In the genomic region with DNA sequence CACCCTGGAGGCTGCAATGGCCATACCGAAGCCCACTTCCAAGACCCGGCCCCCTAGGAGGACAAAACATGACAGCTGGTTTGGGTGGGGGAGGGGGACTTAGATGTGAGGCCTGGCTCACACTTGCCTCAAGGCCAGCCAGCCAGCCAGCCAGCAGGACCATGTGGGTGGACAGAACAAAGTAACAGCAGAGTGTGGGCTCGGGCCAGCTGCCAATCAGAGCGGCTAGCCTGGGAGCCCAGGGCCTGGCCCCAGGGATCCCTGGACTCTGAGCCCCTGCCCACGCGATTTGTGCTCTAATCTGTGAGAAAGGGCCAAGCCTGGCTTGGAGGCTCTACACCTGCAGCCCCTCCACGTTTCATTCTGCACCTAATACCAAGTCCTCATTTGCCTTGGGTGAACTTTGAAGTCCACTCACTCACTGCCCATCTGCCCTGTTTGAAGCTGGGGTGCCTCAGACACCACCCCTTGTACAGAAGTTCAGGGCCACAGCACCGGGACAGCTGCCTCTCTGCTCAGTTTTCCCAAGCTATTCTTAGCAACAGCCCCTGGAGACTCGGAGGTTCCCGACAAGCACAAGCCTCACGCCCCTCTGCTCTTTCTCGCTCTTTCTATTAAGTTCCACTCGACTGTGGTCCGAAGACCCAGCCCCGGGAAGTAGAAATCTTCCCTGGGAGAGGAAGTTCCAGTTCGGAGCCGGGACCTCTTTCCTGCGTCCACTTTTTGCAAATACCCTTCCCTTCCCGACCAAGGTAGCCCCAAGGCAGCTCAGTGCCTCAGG, we compare ENCODE assay signal across 8 mouse cellular contexts. TPM values are rescaled to one million over a fixed set of nuclear protein-coding genes. Genes with fewer than 3 reads are reported as not detected.
A peak's percentile ranks its signal among the peaks of the same experiment; 100 is the strongest.
DNase-seq lines count a peak whose midpoint lies in the region; ATAC-seq and TF ChIP-seq lines count a peak whose summit lies in the region.

No protein-coding gene starts in this region.

- peak overlapping the region; percentile 100 for H3K4me2 ChIP-seq in heart, embryonic 13.5 days
- H3K4me2 ChIP-seq in liver, embryonic 13.5 days, result peak overlapping the region; percentile 81

- no peak for TF ChIP-seq CTCF in embryonic fibroblast, embryonic 13.5 days (IDR thresholded peaks at IDR 0.05; ENCODE audit: borderline replicate concordance, insufficient read depth, low read length)

- no peak for ATAC-seq in heart, embryonic 13.5 days (ENCODE audit: extremely low read depth, insufficient number of reproducible peaks, low FRiP score, low TSS enrichment)
- no peak for ATAC-seq in liver, embryonic 13.5 days (ENCODE audit: low read depth)

- H3K36me3 ChIP-seq in heart, embryonic 13.5 days, result peaks cover 40% of the 10 kb centered on the region
- peaks cover 43% of the 10 kb centered on the region for H3K36me3 ChIP-seq in liver, embryonic 13.5 days

- H3K9ac ChIP-seq in heart, embryonic 13.5 days, result peak overlapping the region; percentile 88
- H3K9ac ChIP-seq in liver, embryonic 13.5 days, result peak overlapping the region; percentile 75

- H3K4me1 ChIP-seq in embryonic fibroblast, embryonic 13.5 days (ENCODE audit: control insufficient read depth, insufficient read depth, low read length), result peaks cover 3% of the 10 kb centered on the region; the same call in 1 of the 2 replicates
- peaks cover 43% of the 10 kb centered on the region for H3K4me1 ChIP-seq in heart, embryonic 13.5 days
- peaks cover 67% of the 10 kb centered on the region for H3K4me1 ChIP-seq in liver, embryonic 13.5 days (replicated peaks)

- H3K27me3 ChIP-seq in heart, embryonic 13.5 days (replicated peaks), result no peaks in the 10 kb centered on the region
- no peaks in the 10 kb centered on the region for H3K27me3 ChIP-seq in liver, embryonic 13.5 days

- WGBS in heart, embryonic 13.5 days, result 2% methylated on average over 19 of the region's 19 CpGs
- WGBS in liver, embryonic 13.5 days (ENCODE audit: insufficient replicate concordance), result 12% methylated on average over 19 of the region's 19 CpGs

- TF ChIP-seq POLR2A in embryonic fibroblast, embryonic 13.5 days (IDR thresholded peaks at IDR 0.05; ENCODE audit: low read depth, low read length), result 0 out of 2 replicates have a peak, but pooled peaks have one; percentile 29

- H3K27ac ChIP-seq in embryonic fibroblast, embryonic 13.5 days (ENCODE audit: insufficient read depth, low read length), result peak overlapping the region; percentile 62
- peak overlapping the region; percentile 98 for H3K27ac ChIP-seq in heart, embryonic 13.5 days (replicated peaks)
- H3K27ac ChIP-seq in liver, embryonic 13.5 days, result peak overlapping the region; percentile 93

- peak overlapping the region; percentile 57 for H3K4me3 ChIP-seq in embryonic fibroblast, embryonic 13.5 days (ENCODE audit: insufficient read depth, low read length)
- peak overlapping the region; percentile 70 for H3K4me3 ChIP-seq in heart, embryonic 13.5 days
- peak overlapping the region; percentile 60 for H3K4me3 ChIP-seq in liver, embryonic 13.5 days (replicated peaks)

- DNase-seq in urinary bladder, postnatal 25 days (ENCODE audit: low spot score), result peak; percentile 26
- DNase-seq in urinary bladder, adult 2 months (ENCODE audit: low spot score), result no peak
- peak; percentile 84 for DNase-seq in kidney, postnatal 14 days
- no peak for DNase-seq in liver, embryonic 13.5 days
- DNase-seq in ovary, postnatal 14 days (ENCODE audit: low spot score), result peak; percentile 38
- DNase-seq in thymus, postnatal 10 days (ENCODE audit: low spot score in 2 of 2), result no peak

- no peaks in the 10 kb centered on the region for H3K9me3 ChIP-seq in heart, embryonic 13.5 days
- H3K9me3 ChIP-seq in liver, embryonic 13.5 days (replicated peaks), result no peaks in the 10 kb centered on the region

RNA-seq across cellular contexts. Expression of gene Gamt, which starts 0.8 kb away (rescaled TPM):
- 17.4 and 19.0 TPM in 2 replicates for polyA plus RNA-seq in urinary bladder, adult 2 months (2012; rRNA removed)
- 19.9 and 21.9 TPM in 2 replicates for polyA plus RNA-seq in embryonic fibroblast, embryonic 13.5 days (2011; ENCODE audit: insufficient read length, low read depth, missing spikeins)
- polyA plus RNA-seq in heart, embryonic 13.5 days (2015; fragmentation: Nextera tagmentation; extraction: Ambion mirVana), result 53.3 and 62.1 TPM in 2 replicates
- polyA plus RNA-seq in liver, embryonic 13.5 days (2015; fragmentation: Nextera tagmentation; extraction: Ambion mirVana), result 53.5 and 57.2 TPM in 2 replicates

RNA-seq across cellular contexts. Expression of gene Dazap1, which starts 1.2 kb away (rescaled TPM):
- 68.2 and 82.3 TPM in 2 replicates for polyA plus RNA-seq in urinary bladder, adult 2 months (2012; rRNA removed)
- 117 and 142 TPM in 2 replicates for polyA plus RNA-seq in embryonic fibroblast, embryonic 13.5 days (2011; ENCODE audit: insufficient read length, low read depth, missing spikeins)
- 36.4 and 37.9 TPM in 2 replicates for polyA plus RNA-seq in heart, embryonic 13.5 days (2015; fragmentation: Nextera tagmentation; extraction: Ambion mirVana)
- 33.5 and 34.7 TPM in 2 replicates for polyA plus RNA-seq in liver, embryonic 13.5 days (2015; fragmentation: Nextera tagmentation; extraction: Ambion mirVana)

RNA-seq across cellular contexts. Expression of gene Ndufs7, which starts 11.1 kb away (rescaled TPM):
- 294 and 337 TPM in 2 replicates for polyA plus RNA-seq in urinary bladder, adult 2 months (2012; rRNA removed)
- 65.5 and 65.7 TPM in 2 replicates for polyA plus RNA-seq in embryonic fibroblast, embryonic 13.5 days (2011; ENCODE audit: insufficient read length, low read depth, missing spikeins)
- 527 and 606 TPM in 2 replicates for polyA plus RNA-seq in heart, embryonic 13.5 days (2015; fragmentation: Nextera tagmentation; extraction: Ambion mirVana)
- 241 and 294 TPM in 2 replicates for polyA plus RNA-seq in liver, embryonic 13.5 days (2015; fragmentation: Nextera tagmentation; extraction: Ambion mirVana)

RNA-seq across cellular contexts. Expression of gene Rps15, which starts 32.2 kb away (rescaled TPM):
- 3,215 and 3,453 TPM in 2 replicates for polyA plus RNA-seq in urinary bladder, adult 2 months (2012; rRNA removed)
- 2,340 and 2,493 TPM in 2 replicates for polyA plus RNA-seq in embryonic fibroblast, embryonic 13.5 days (2011; ENCODE audit: insufficient read length, low read depth, missing spikeins)
- 621 and 687 TPM in 2 replicates for polyA plus RNA-seq in heart, embryonic 13.5 days (2015; fragmentation: Nextera tagmentation; extraction: Ambion mirVana)
- polyA plus RNA-seq in liver, embryonic 13.5 days (2015; fragmentation: Nextera tagmentation; extraction: Ambion mirVana), result 792 and 836 TPM in 2 replicates

RNA-seq across cellular contexts. Expression of gene Mum1, which starts 33.8 kb away (rescaled TPM):
- polyA plus RNA-seq in urinary bladder, adult 2 months (2012; rRNA removed), result 36.1 and 37.8 TPM in 2 replicates
- polyA plus RNA-seq in embryonic fibroblast, embryonic 13.5 days (2011; ENCODE audit: insufficient read length, low read depth, missing spikeins), result 24.0 and 29.1 TPM in 2 replicates
- 41.7 and 43.7 TPM in 2 replicates for polyA plus RNA-seq in heart, embryonic 13.5 days (2015; fragmentation: Nextera tagmentation; extraction: Ambion mirVana)
- polyA plus RNA-seq in liver, embryonic 13.5 days (2015; fragmentation: Nextera tagmentation; extraction: Ambion mirVana), result 26.1 and 26.5 TPM in 2 replicates

Comparison
In these comparisons a context has a peak if more than half of its experiments do, and no peak if none do; other contexts are left out.
1. DNase-seq: peak in urinary bladder, postnatal 25 days (single experiment), kidney, postnatal 14 days (single experiment) and ovary, postnatal 14 days (single experiment); none in urinary bladder, adult 2 months (single experiment), liver, embryonic 13.5 days (single experiment) and thymus, postnatal 10 days (0 of 2).
2. Peak in every context shown above with its lines, with median percentiles within 50 percentile points of each other: H3K27ac ChIP-seq and H3K4me3 ChIP-seq.